Mouse (Mus musculus) heart, postnatal 0 days (tissue): ENCODE data around the gene Ap1m1.

Source experiments
- CTCF ChIP-seq: IDR thresholded peaks from 2 replicates; pipeline ENCODE4 v1.5.1; 2016; ENCODE audit warnings: antibody characterized with exemption, control low read depth, low read depth
- EP300 ChIP-seq: IDR thresholded peaks from 2 replicates; pipeline ENCODE4 v1.6.1; 2016; ENCODE audit warnings: antibody characterized with exemption, low read depth

GRCm38 (mm10) chr8:72242226-72242625, 2.4 kb downstream of the Ap1m1 start:
- TF ChIP-seq CTCF (no peak), EP300 (no peak)
